Mouse (Mus musculus) C2C12 (cell line): Measurements from ENCODE around the gene Cfap43. TPM values are rescaled to one million over a fixed set of nuclear protein-coding genes. Genes with fewer than 3 reads are reported as not detected.

ENCODE experiments used
- H3K27me3 ChIP-seq: one replicate; pipeline ENCODE4 v1.6.1; 2011; ENCODE audit not compliant: control insufficient read depth, insufficient read depth, insufficient read length
- H3K36me3 ChIP-seq: one replicate; pipeline ENCODE4 v1.6.1; 2011; ENCODE audit not compliant: control insufficient read depth, insufficient read depth
- H3K4me3 ChIP-seq: one replicate; pipeline ENCODE4 v1.5.1; 2011; ENCODE audit warnings: mild to moderate bottlenecking, control low read depth; ENCODE audit not compliant: poor library complexity, insufficient read depth, severe bottlenecking
- H3K79me2 ChIP-seq: one replicate; pipeline ENCODE4 v1.6.1; 2011; ENCODE audit not compliant: control insufficient read depth, insufficient read depth
- H3K79me3 ChIP-seq: one replicate; pipeline ENCODE4 v1.6.1; 2011; ENCODE audit warnings: low read depth, control low read depth
- H3ac ChIP-seq: one replicate; pipeline ENCODE3; 2011; ENCODE audit warnings: low read depth; ENCODE audit not compliant: control insufficient read depth, insufficient read length
- CEBPB ChIP-seq: IDR thresholded peaks from one replicate; pipeline ENCODE4 v1.6.1; 2011; ENCODE audit warnings: low read depth, mild to moderate bottlenecking, control low read depth, moderate library complexity
- CTCF ChIP-seq: IDR thresholded peaks from one replicate; pipeline ENCODE4 v1.5.1; 2011; ENCODE audit not compliant: control insufficient read depth, insufficient read depth, insufficient read length
- FOSL1 ChIP-seq: IDR thresholded peaks from one replicate; pipeline ENCODE4 v1.8.0; 2011; ENCODE audit warnings: mild to moderate bottlenecking, low read length; ENCODE audit not compliant: poor library complexity, insufficient read depth, severe bottlenecking
- MAX ChIP-seq: IDR thresholded peaks from one replicate; pipeline ENCODE4 v1.6.1; 2011; ENCODE audit warnings: mild to moderate bottlenecking, control low read depth
- MYOD1 ChIP-seq: IDR thresholded peaks from one replicate; pipeline ENCODE4 v1.6.1; 2011; ENCODE audit warnings: low read depth; ENCODE audit not compliant: control insufficient read depth, insufficient read length
- MYOG ChIP-seq: IDR thresholded peaks from one replicate; pipeline ENCODE4 v1.6.1; 2011; ENCODE audit not compliant: control insufficient read depth, insufficient read length; ENCODE audit errors: extremely low read depth
- USF1 ChIP-seq: IDR thresholded peaks from one replicate; pipeline ENCODE4 v1.6.1; 2011; ENCODE audit warnings: low read depth, mild to moderate bottlenecking, control low read depth, moderate library complexity
- long read RNA-seq, 2 experiments: library from polyadenylated mRNA; unstranded; transcript quantifications; one replicate each; pipeline ENCODE4 v2.0.0; 2019 to 2020
- polyA plus RNA-seq: library from polyadenylated mRNA; unstranded; fragments of >200 nt; fragmentation: generic; extraction: Trizol; gene quantifications from one replicate; pipeline ENCODE4 v1.2.1, GENCODE M21; 2012; ENCODE audit warnings: missing spikeins

Gene Cfap43
- 0.07 TPM for polyA plus RNA-seq
- long read RNA-seq, experiment 1, partial matches to known transcripts = 0 of 9 reads
- long read RNA-seq, experiment 1, other reads (novel, unspliced or antisense) = 9 of 9 reads
- long read RNA-seq, experiment 2, partial matches to known transcripts = 0 of 33 reads
- long read RNA-seq, experiment 2, other reads (novel, unspliced or antisense) = 33 of 33 reads

GRCm38 (mm10) chr19:47919126-47919965 lies at the start of gene Cfap43, which contains the start of gene Itprip:
Gene Cfap43 (minus strand): TSS chr19:47919287.
Gene Itprip (minus strand): TSS chr19:47919299.
- peaks cover 14% of the 10 kb centered on the region for H3K36me3 ChIP-seq
- H3ac ChIP-seq = peak within 1 kb of the TSS; percentile 99
- H3K4me3 ChIP-seq = peak within 1 kb of the TSS; percentile 74
- no peaks in the 10 kb centered on the region for H3K27me3 ChIP-seq
- TF ChIP-seq FOSL1 = peak; percentile 58
- TF ChIP-seq MAX = peak; percentile 59
- no peak for TF ChIP-seq MYOD1
- peak; percentile 1 for TF ChIP-seq USF1
- TF ChIP-seq MYOG = no peak
- TF ChIP-seq CEBPB = peak; percentile 1
- peaks cover 48% of the 10 kb centered on the region for H3K79me2 ChIP-seq
- H3K79me3 ChIP-seq = peaks cover 46% of the 10 kb centered on the region

- Histone ChIP-seq H3K79me2 (no peaks in the 10 kb centered on the region), H3ac (no peak overlapping the region), H3K27me3 (peaks cover 27% of the 10 kb centered on the region), H3K36me3 (no peaks in the 10 kb centered on the region), H3K79me3 (no peaks in the 10 kb centered on the region), H3K4me3 (no peak overlapping the region)
- TF ChIP-seq MAX (no peak), CEBPB (no peak), MYOD1 (no peak), MYOG (no peak), CTCF (no peak), USF1 (no peak), FOSL1 (no peak)
Observed at GRCm38 (mm10) chr19:47958181-47958580, 39.1 kb upstream of the Cfap43 start.

GRCm38 (mm10) chr19:47953169-47953568 lies 34.1 kb upstream of the Cfap43 start:
- no peaks in the 10 kb centered on the region for H3K36me3 ChIP-seq
- H3K79me3 ChIP-seq = no peaks in the 10 kb centered on the region
- no peak overlapping the region for H3ac ChIP-seq
- no peaks in the 10 kb centered on the region for H3K79me2 ChIP-seq
- H3K4me3 ChIP-seq = no peak overlapping the region
- TF ChIP-seq CEBPB (no peak), MYOG (no peak), MYOD1 (no peak), CTCF (no peak), USF1 (no peak), FOSL1 (no peak), MAX (no peak)
- peaks cover 17% of the 10 kb centered on the region for H3K27me3 ChIP-seq

GRCm38 (mm10) chr19:47950946-47951345 lies 31.9 kb upstream of the Cfap43 start:
- H3K36me3 ChIP-seq = no peaks in the 10 kb centered on the region
- TF ChIP-seq MAX = no peak
- no peak for TF ChIP-seq MYOD1
- no peak for TF ChIP-seq FOSL1
- TF ChIP-seq MYOG = no peak
- TF ChIP-seq CTCF = no peak
- TF ChIP-seq USF1 = no peak
- no peak for TF ChIP-seq CEBPB
- H3K4me3 ChIP-seq = no peak overlapping the region
- peaks cover 18% of the 10 kb centered on the region for H3K27me3 ChIP-seq
- no peaks in the 10 kb centered on the region for H3K79me2 ChIP-seq
- no peak overlapping the region for H3ac ChIP-seq
- H3K79me3 ChIP-seq = no peaks in the 10 kb centered on the region

- no peaks in the 10 kb centered on the region for H3K36me3 ChIP-seq
- H3ac ChIP-seq = no peak overlapping the region
- H3K4me3 ChIP-seq = no peak overlapping the region
- TF ChIP-seq FOSL1 = no peak
- TF ChIP-seq CTCF = no peak
- no peak for TF ChIP-seq MYOG
- H3K27me3 ChIP-seq = peaks cover 10% of the 10 kb centered on the region
- H3K79me3 ChIP-seq = no peaks in the 10 kb centered on the region
- H3K79me2 ChIP-seq = no peaks in the 10 kb centered on the region
Observed at GRCm38 (mm10) chr19:47946821-47947465, 27.9 kb upstream of the Cfap43 start.
